Mouse (Mus musculus): ENCODE results near the gene Wdr89.

The Wdr89 gene

GRCm38 (mm10) chr12:75666939-75667338, 2.4 kb downstream of the Wdr89 start:
- no peak for DNase-seq

GRCm38 (mm10) chr12:75664516-75664810, 4.9 kb downstream of the Wdr89 start:
- no peak for DNase-seq

GRCm38 (mm10) chr12:75663646-75664515, 5.5 kb downstream of the Wdr89 start:
- no peak for DNase-seq

GRCm38 (mm10) chr12:75662376-75662775, 7.0 kb downstream of the Wdr89 start:
- no peak for DNase-seq

- DNase-seq, result no peak
Observed at GRCm38 (mm10) chr12:75658403-75658802, 10.9 kb downstream of the Wdr89 start.

GRCm38 (mm10) chr12:75656580-75656979, 12.8 kb downstream of the Wdr89 start:
- DNase-seq, result peak; percentile 40 to 52

- no peak for DNase-seq
Observed at GRCm38 (mm10) chr12:75654247-75654801, 15.0 kb downstream of the Wdr89 start.

- DNase-seq, result no peak
Observed at GRCm38 (mm10) chr12:75649706-75650093, 19.6 kb downstream of the Wdr89 start.

GRCm38 (mm10) chr12:75649058-75649705, 20.2 kb downstream of the Wdr89 start:
- DNase-seq, result no peak

GRCm38 (mm10) chr12:75648281-75648680, 21.1 kb downstream of the Wdr89 start:
- no peak for DNase-seq

GRCm38 (mm10) chr12:75647663-75648062, 21.7 kb downstream of the Wdr89 start:
- DNase-seq, result no peak

- DNase-seq, result no peak
Observed at GRCm38 (mm10) chr12:75645780-75646179, 23.6 kb downstream of the Wdr89 start.

GRCm38 (mm10) chr12:75641726-75642125, 27.6 kb downstream of the Wdr89 start:
- DNase-seq, result no peak

GRCm38 (mm10) chr12:75638345-75638744, 31.0 kb downstream of the Wdr89 start:
- DNase-seq, result no peak

GRCm38 (mm10) chr12:75637103-75637502, 32.2 kb downstream of the Wdr89 start:
- DNase-seq, result no peak

- no peak for DNase-seq
Observed at GRCm38 (mm10) chr12:75635771-75636430, 33.4 kb downstream of the Wdr89 start.

GRCm38 (mm10) chr12:75629618-75630017, 39.7 kb downstream of the Wdr89 start:
- no peak for DNase-seq

- DNase-seq, result no peak
Observed at GRCm38 (mm10) chr12:75623292-75623691, 46.0 kb downstream of the Wdr89 start.

- DNase-seq, result no peak
Observed at GRCm38 (mm10) chr12:75622835-75623234, 46.5 kb downstream of the Wdr89 start.

GRCm38 (mm10) chr12:75616841-75617240, 52.5 kb downstream of the Wdr89 start:
- DNase-seq, result no peak

- no peak for DNase-seq
Observed at GRCm38 (mm10) chr12:75616158-75616791, 53.1 kb downstream of the Wdr89 start.

- DNase-seq, result no peak
Observed at GRCm38 (mm10) chr12:75615556-75615955, 53.8 kb downstream of the Wdr89 start.

GRCm38 (mm10) chr12:75612711-75613110, 56.6 kb downstream of the Wdr89 start:
- peak; percentile 49 for DNase-seq

Data from cerebellum, adult 18-20 months (tissue).